Mouse (Mus musculus): ENCODE measurements around the gene Zkscan17. TPM values are rescaled to one million over a fixed set of nuclear protein-coding genes. Genes with fewer than 3 reads are reported as not detected.

Zkscan17 gene
- polyA plus RNA-seq, 1 experiment from 2014 or later, result 17.0 TPM

DNA sequence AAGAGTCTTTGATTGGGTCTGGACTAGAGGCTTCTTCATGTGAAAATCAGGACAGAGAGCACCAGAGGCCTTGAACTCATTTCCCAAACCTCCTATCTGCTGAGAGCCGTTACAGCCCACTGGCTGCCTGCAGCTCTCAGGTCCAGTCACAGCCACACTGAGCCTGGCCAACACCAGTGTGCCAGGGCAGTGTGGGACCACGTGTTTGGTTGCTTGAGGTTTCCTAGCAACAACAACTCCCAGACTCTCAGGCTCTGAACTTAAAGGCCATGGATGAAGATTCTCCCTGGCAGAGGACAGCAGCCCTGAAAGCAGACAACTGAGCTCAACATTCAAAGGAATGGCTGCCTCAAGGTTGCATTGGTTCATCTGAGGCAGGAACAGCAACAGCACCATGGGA, 40.9 kb downstream of the Zkscan17 start:
- no peak for ATAC-seq (ENCODE audit: insufficient read depth, low FRiP score, low read depth)

DNA sequence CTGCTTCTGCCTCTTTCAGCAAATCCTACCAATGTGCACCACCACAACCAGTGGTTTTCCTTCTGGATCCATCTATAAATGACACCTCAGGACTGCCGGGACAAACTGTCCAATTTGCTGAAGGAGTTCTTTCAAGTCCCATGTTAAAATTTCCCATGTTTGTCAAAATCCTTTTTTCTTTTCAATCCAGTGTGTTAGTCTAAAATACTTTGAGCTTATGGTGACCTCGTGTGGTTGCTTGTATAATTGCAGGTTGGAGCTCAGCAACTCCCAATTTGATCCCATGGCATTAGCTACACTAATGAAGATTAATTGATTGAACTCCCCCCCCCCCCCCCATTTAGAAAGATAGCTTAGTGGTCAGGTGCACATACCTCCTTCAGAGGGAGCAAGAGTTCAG, 43.3 kb downstream of the Zkscan17 start:
- no peaks in the 10 kb centered on the region for H3K4me1 ChIP-seq
- H3K27ac ChIP-seq, result no peak overlapping the region
- no peak overlapping the region for H3K9ac ChIP-seq
- H3K36me3 ChIP-seq, result peaks cover 25% of the 10 kb centered on the region
- no peak for ATAC-seq (ENCODE audit: insufficient read depth, low FRiP score, low read depth)
- 2% methylated on average over 2 of the region's 2 CpGs for WGBS
- H3K9me3 ChIP-seq, result no peaks in the 10 kb centered on the region
- no peak overlapping the region for H3K4me3 ChIP-seq (replicated peaks)
- H3K4me2 ChIP-seq, result no peak overlapping the region
- H3K27me3 ChIP-seq (replicated peaks), result no peaks in the 10 kb centered on the region

More for the DNA sequence above, 40.9 kb downstream of the Zkscan17 start:
- H3K9me3 ChIP-seq, result no peaks in the 10 kb centered on the region
- H3K27me3 ChIP-seq (replicated peaks), result no peaks in the 10 kb centered on the region
- H3K4me2 ChIP-seq, result no peak overlapping the region
- H3K27ac ChIP-seq, result no peak overlapping the region
- no peaks in the 10 kb centered on the region for H3K4me1 ChIP-seq
- H3K36me3 ChIP-seq, result peaks cover 35% of the 10 kb centered on the region
- H3K4me3 ChIP-seq (replicated peaks), result no peak overlapping the region
- WGBS, result 66% methylated on average over 2 of the region's 2 CpGs
- no peak overlapping the region for H3K9ac ChIP-seq

DNA sequence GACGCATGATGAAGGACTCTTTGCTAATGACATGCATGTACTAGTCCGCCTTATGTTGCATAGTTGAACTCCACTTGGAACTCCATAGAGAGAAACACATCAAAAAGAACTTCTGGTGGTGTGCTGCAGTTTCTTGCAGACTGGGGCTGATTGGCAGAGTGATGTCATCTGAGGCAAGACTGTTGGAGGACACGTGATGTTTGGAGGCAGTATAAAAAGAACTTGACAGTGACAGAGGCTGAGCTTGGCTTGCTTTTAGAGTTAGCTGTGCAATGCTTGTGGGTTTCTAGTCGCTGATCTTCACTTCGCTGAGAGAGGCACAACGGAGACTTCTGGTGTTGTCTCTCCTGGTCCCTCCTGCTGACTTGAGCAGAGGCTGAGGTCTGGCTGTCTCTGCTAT, 49.3 kb downstream of the Zkscan17 start:
- 62% methylated on average over 6 of the region's 6 CpGs for WGBS
- no peak for ATAC-seq (ENCODE audit: insufficient read depth, low FRiP score, low read depth)

DNA sequence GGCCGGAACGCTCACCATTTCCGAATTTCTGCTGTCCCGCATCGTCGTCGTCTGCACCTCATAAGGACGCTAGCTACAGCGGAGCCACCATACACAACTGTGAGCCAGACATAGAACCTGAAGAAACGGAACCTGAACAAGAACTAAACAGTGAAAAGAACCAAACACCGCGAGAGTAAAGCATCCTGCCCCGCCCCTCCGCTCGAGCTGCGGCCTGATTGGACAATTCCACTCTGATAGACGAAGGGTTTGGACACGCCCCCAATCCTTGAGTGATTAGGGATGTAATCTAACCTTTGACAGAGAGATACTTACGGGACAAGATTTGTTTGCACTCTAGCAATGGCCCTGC, 54.2 kb downstream of the Zkscan17 start, which contains the start of gene Zfp867:
Gene Zfp867, minus strand, starts transcription at position 149 of the 352 bp plus-strand sequence.
- Histone ChIP-seq H3K4me3 (replicated peaks) (peak within 1 kb of the TSS; percentile 83), H3K27me3 (replicated peaks) (no peaks in the 10 kb centered on the region), H3K9me3 (no peaks in the 10 kb centered on the region), H3K4me2 (peak within 1 kb of the TSS; percentile 89), H3K36me3 (no peaks in the 10 kb centered on the region), H3K4me1 (0 out of 2 replicates have a peak, but pooled peaks cover 6% of the 10 kb centered on the region), H3K9ac (peak within 1 kb of the TSS; percentile 95), H3K27ac (peak within 1 kb of the TSS; percentile 71)
- ATAC-seq (ENCODE audit: insufficient read depth, low FRiP score, low read depth), result peak; percentile 82
- under 1% methylated on average over 19 of the region's 19 CpGs for WGBS

More for the DNA sequence above, 49.3 kb downstream of the Zkscan17 start:
- Histone ChIP-seq H3K27ac (no peak overlapping the region), H3K9me3 (no peaks in the 10 kb centered on the region), H3K9ac (no peak overlapping the region), H3K4me2 (no peak overlapping the region), H3K27me3 (replicated peaks) (no peaks in the 10 kb centered on the region), H3K4me1 (no peaks in the 10 kb centered on the region), H3K4me3 (replicated peaks) (no peak overlapping the region), H3K36me3 (no peaks in the 10 kb centered on the region)

DNA sequence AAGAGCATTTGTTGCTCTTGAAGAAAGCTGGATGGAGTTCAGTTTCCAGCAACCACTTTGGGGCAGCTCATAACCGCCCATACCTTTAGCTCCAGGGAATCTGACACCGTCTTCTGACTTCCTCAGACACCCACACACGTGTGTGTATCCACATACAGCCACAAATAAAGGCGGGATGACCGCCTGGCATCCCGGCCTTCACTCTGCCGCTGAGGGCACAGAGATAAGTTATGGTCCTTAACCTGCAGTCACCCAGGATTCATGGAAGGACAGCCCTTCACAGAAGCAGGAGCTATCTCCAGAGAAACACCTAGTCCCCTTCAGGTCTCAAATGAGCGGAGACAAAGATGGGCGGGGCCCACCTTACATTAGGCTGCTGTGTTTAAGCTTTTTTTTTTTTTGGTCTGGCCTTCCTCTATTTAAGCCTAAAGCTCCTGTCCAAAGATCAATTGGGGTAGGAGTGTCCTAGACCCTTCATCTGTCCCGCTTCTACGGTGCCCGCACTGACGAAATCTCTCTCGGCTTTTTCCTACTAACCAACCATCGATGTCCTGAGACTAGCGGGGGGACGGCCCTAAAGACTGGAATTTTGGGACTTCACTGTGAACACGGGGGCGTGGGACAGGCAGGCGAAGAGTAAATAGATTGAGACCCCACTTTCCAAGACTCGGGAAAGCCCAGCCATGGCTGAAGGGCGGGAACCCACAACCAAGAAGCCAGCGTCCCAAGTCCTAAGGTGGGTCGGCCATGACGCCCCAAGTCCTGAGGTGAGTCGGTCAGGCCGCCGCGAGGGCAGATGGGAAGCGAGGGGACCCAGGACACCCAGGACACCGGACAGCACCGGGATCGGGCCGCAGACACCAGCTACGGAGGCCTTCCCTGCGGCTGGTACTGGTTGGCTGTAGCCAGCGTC, 54.9 kb downstream of the Zkscan17 start:
- Histone ChIP-seq H3K9me3 (no peaks in the 10 kb centered on the region), H3K9ac (peak overlapping the region; percentile 95), H3K36me3 (no peaks in the 10 kb centered on the region), H3K4me1 (0 out of 2 replicates have a peak, but pooled peaks cover 6% of the 10 kb centered on the region), H3K4me2 (peak overlapping the region; percentile 89), H3K4me3 (replicated peaks) (peak overlapping the region; percentile 83), H3K27me3 (replicated peaks) (no peaks in the 10 kb centered on the region), H3K27ac (peak overlapping the region; percentile 71)
- 3% methylated on average over 37 of the region's 37 CpGs for WGBS
- ATAC-seq (ENCODE audit: insufficient read depth, low FRiP score, low read depth), result peak; percentile 79

DNA sequence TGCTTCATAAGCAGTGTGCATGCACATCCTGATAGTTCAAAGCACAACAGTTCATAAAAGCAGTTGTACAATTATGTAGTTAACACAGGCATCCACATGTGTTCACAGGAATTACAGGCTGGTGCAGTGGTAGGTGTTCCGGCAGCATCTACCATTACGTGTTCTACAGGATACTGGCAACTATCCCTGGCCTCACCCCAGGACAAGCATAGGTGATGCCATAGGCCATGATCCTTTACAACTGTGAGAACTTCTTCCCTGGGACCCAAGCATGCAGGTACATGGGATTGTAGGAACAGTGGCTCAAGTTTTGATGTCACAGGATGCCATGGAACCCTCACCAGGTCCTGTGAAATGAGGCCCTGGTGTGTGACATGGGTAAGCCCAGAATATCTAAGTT, 66.1 kb downstream of the Zkscan17 start:
- 98% methylated on average over 2 of the region's 2 CpGs for WGBS
- H3K9ac ChIP-seq, result no peak overlapping the region
- ATAC-seq (ENCODE audit: insufficient read depth, low FRiP score, low read depth), result no peak
- H3K27me3 ChIP-seq (replicated peaks), result no peaks in the 10 kb centered on the region
- H3K9me3 ChIP-seq, result peaks cover 10% of the 10 kb centered on the region; the same call in 1 of the 2 replicates
- no peak overlapping the region for H3K27ac ChIP-seq
- peaks cover 44% of the 10 kb centered on the region for H3K36me3 ChIP-seq
- no peak overlapping the region for H3K4me3 ChIP-seq (replicated peaks)
- H3K4me2 ChIP-seq, result no peak overlapping the region
- 0 out of 2 replicates have a peak, but pooled peaks cover 3% of the 10 kb centered on the region for H3K4me1 ChIP-seq

DNA sequence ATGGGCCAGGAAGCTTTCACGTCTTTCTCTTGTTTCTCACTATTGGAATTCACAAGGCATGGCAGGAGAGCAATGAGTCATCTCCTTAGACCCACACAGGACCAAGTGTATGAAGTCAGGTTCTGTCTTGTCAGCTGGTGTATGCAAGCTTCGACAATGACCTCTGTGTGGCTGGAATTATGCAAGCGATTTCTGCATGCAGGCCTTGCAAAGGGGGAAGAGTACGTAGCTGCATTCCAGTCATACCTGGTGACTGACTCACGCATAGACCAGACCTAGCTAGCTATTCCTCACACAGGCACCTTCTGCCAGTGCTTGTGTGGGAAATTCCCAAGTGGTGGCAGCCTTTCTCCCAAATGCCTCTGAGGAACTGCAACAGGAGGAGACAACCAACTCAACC, 67.6 kb downstream of the Zkscan17 start:
- H3K4me1 ChIP-seq, result 0 out of 2 replicates have a peak, but pooled peaks cover 3% of the 10 kb centered on the region
- peaks cover 10% of the 10 kb centered on the region; the same call in 1 of the 2 replicates for H3K9me3 ChIP-seq
- H3K27ac ChIP-seq, result peak overlapping the region; percentile 37
- no peak overlapping the region for H3K4me2 ChIP-seq
- H3K9ac ChIP-seq, result no peak overlapping the region
- H3K4me3 ChIP-seq (replicated peaks), result no peak overlapping the region
- H3K27me3 ChIP-seq (replicated peaks), result no peaks in the 10 kb centered on the region
- H3K36me3 ChIP-seq, result peaks cover 48% of the 10 kb centered on the region
- 23% methylated on average over 5 of the region's 5 CpGs for WGBS
- peak; percentile 84 for ATAC-seq (ENCODE audit: insufficient read depth, low FRiP score, low read depth)

DNA sequence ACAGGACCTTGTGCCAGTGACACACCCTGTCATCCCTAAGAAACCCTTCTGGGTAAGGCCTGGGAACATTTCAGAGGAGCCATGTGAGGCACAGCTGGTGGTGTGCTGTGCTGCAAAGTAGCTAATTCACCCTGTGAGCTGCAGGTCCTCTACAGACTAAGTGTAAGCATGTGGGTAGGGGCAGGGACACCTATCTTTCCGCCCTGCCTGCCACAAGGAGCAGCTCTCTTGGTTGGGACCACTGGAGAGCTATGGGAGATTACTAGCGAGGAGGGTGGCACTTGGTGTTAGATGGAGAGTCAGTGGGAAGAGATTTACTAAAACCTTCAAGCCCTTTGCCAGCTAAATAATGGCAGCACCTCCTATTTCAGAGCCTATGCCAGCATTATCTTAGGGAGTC, 69.7 kb downstream of the Zkscan17 start:
- 0 out of 2 replicates have a peak, but pooled peaks cover 3% of the 10 kb centered on the region for H3K4me1 ChIP-seq
- H3K9me3 ChIP-seq, result no peaks in the 10 kb centered on the region
- H3K27ac ChIP-seq, result no peak overlapping the region
- no peaks in the 10 kb centered on the region for H3K27me3 ChIP-seq (replicated peaks)
- ATAC-seq (ENCODE audit: insufficient read depth, low FRiP score, low read depth), result no peak
- H3K9ac ChIP-seq, result no peak overlapping the region
- H3K36me3 ChIP-seq, result peaks cover 40% of the 10 kb centered on the region
- H3K4me3 ChIP-seq (replicated peaks), result no peak overlapping the region
- H3K4me2 ChIP-seq, result no peak overlapping the region
- WGBS, result 88% methylated on average over 2 of the region's 2 CpGs

DNA sequence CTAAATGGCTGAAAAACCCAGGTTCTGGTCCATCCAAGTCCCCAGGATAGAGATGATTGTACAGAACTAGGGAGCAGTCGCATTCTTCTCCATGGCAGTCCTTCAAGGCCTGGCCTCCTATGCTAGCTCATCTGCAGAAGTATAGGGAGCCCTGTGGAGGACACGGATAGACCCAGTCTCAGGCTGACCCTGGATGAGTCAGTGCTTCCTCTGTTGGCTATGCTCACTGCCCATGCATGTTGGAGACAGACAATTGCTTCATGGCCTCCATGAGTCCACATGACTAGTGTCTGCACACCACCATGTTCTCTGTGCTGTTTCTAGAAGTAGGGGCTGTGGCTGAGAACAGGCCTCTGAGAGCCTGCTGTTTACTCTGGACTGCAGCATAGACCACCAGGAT, 70.2 kb downstream of the Zkscan17 start:
- no peak overlapping the region for H3K9ac ChIP-seq
- 0 out of 2 replicates have a peak, but pooled peaks cover 3% of the 10 kb centered on the region for H3K4me1 ChIP-seq
- no peak overlapping the region for H3K27ac ChIP-seq
- no peak overlapping the region for H3K4me3 ChIP-seq (replicated peaks)
- H3K9me3 ChIP-seq, result no peaks in the 10 kb centered on the region
- no peaks in the 10 kb centered on the region for H3K27me3 ChIP-seq (replicated peaks)
- H3K4me2 ChIP-seq, result no peak overlapping the region
- 96% methylated on average over 2 of the region's 2 CpGs for WGBS
- H3K36me3 ChIP-seq, result peaks cover 37% of the 10 kb centered on the region
- no peak for ATAC-seq (ENCODE audit: insufficient read depth, low FRiP score, low read depth)

DNA sequence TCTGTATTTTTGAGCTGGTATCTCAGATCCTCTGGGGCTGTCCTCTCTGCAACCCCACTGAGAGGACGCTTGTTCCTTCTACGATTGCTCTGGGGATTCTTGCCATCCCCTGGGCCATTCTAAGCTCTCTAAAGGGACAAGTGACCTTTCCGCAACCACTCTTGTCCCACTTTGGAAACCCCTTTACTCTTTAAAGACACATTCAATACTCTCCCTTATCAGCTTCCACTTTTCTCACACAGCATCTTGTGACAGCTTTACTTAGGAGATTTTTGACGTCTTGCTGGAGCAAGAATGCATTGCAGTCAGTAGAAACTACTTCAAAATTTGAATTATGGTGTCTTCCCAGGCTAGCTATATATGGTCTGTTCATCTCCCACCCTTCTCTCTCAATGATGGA, 75.5 kb downstream of the Zkscan17 start, which contains the start of gene Snap47:
Gene Snap47, minus strand, starts transcription at position 101 of the 400 bp plus-strand sequence.
- Histone ChIP-seq H3K9ac (peak within 1 kb of the TSS; percentile 80), H3K4me2 (peak within 1 kb of the TSS; percentile 80), H3K9me3 (no peaks in the 10 kb centered on the region), H3K4me1 (peaks cover 16% of the 10 kb centered on the region; the same call in 1 of the 2 replicates), H3K27me3 (replicated peaks) (no peaks in the 10 kb centered on the region), H3K4me3 (replicated peaks) (peak within 1 kb of the TSS; percentile 65), H3K27ac (peak within 1 kb of the TSS; percentile 87), H3K36me3 (peaks cover 26% of the 10 kb centered on the region)
- ATAC-seq (ENCODE audit: insufficient read depth, low FRiP score, low read depth), result no peak
- WGBS, result 80% methylated on average over 4 of the region's 4 CpGs

DNA sequence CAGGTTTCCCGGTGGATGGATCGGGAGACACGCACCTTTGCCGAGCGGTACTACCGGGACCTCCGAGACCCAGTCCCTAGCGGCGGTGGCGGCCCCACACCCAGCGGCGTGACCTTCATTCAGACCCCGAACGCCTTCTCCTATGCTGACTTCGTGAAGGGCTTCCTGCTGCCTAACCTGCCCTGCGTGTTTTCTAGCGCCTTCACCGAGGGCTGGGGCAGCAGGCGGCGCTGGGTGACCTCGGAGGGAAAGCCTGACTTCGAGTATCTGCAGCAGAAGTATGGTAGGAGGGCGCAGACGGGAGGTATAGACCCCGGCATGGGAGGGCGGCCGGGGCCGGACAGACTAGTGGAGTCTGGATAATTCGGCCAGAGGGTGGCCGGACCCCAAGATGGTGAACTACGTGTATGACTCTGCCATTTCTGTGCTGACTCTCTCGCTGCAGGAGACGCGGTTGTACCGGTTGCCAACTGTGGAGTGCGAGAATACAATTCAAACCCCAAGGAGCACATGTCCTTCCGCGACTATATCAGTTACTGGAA, 76.2 kb downstream of the Zkscan17 start:
- peak; percentile 70 for ATAC-seq (ENCODE audit: insufficient read depth, low FRiP score, low read depth)
- Histone ChIP-seq H3K4me2 (peak overlapping the region; percentile 80), H3K36me3 (peaks cover 20% of the 10 kb centered on the region), H3K9ac (peak overlapping the region; percentile 80), H3K27me3 (replicated peaks) (no peaks in the 10 kb centered on the region), H3K27ac (peak overlapping the region; percentile 87), H3K9me3 (no peaks in the 10 kb centered on the region), H3K4me3 (replicated peaks) (peak overlapping the region; percentile 65), H3K4me1 (peaks cover 16% of the 10 kb centered on the region; the same call in 1 of the 2 replicates)
- under 1% methylated on average over 38 of the region's 38 CpGs for WGBS

All from stomach, embryonic 15.5 days (tissue).